12 mouse cellular contexts compared by ENCODE assay signal in genomic region chr1:39758244-39758643, GRCm38 (mm10). TPM values are rescaled to one million over a fixed set of nuclear protein-coding genes. Genes with fewer than 3 reads are reported as not detected.
DNase-seq lines count a peak whose midpoint lies in the region; ATAC-seq lines count a peak whose summit lies in the region.
"Had no signal": no experiment of that assay in that cellular context is flagged by ENCODE, and none has a peak within 500 bp of the region (broad histone marks: within the 10 kb centered on the region; RNA-seq: fewer than 3 reads in every experiment).

No protein-coding gene starts in this region.

- no peaks in the 10 kb centered on the region for H3K9me3 ChIP-seq in liver, embryonic 11.5 days (ENCODE audit: control insufficient read depth, low read length)
- H3K9me3 ChIP-seq: limb, embryonic 13.5 days had no signal

- no peak overlapping the region for H3K4me3 ChIP-seq in liver, embryonic 11.5 days (ENCODE audit: low read depth, low read length)
- H3K4me3 ChIP-seq: limb, embryonic 13.5 days had no signal

- peaks cover 18% of the 10 kb centered on the region for H3K4me1 ChIP-seq in liver, embryonic 11.5 days (replicated peaks; ENCODE audit: control insufficient read depth, insufficient read depth, low read length)

- no peaks in the 10 kb centered on the region for H3K27me3 ChIP-seq in liver, embryonic 11.5 days (replicated peaks; ENCODE audit: control insufficient read depth, insufficient read depth, low read length)
- H3K27me3 ChIP-seq: limb, embryonic 13.5 days had no signal

- peak; percentile 39 for DNase-seq in Muller cell, postnatal 12 days (ENCODE audit: inconsistent ontology term)
- DNase-seq in gastrocnemius, adult 18-20 months (ENCODE audit: low spot score), result peak; percentile 75
- peak; percentile 71 for DNase-seq in heart, postnatal 10 days
- DNase-seq in lung, postnatal 10 days, result peak; percentile 77
- no peak for DNase-seq in embryo, embryonic 11 days
- no peak for DNase-seq in frontal cortex, postnatal 10 days (ENCODE audit: low spot score in 2 of 2)
- DNase-seq in liver, embryonic 11.5 days (ENCODE audit: low spot score), result no peak
- DNase-seq: cerebellum, postnatal 14 days; thymus, adult 18-20 months had no signal

- H3K27ac ChIP-seq in liver, embryonic 11.5 days (ENCODE audit: low read depth, low read length), result no peak overlapping the region
- H3K27ac ChIP-seq: limb, embryonic 13.5 days had no signal

- no peak overlapping the region for H3K4me2 ChIP-seq in liver, embryonic 11.5 days
- H3K4me2 ChIP-seq: limb, embryonic 13.5 days had no signal

- H3K9ac ChIP-seq in liver, embryonic 11.5 days (ENCODE audit: low read depth, low read length), result no peak overlapping the region
- H3K9ac ChIP-seq: limb, embryonic 13.5 days had no signal

- ATAC-seq in liver, embryonic 11.5 days (replicated peaks; ENCODE audit: low FRiP score), result no peak

- no peaks in the 10 kb centered on the region for H3K36me3 ChIP-seq in liver, embryonic 11.5 days (ENCODE audit: control insufficient read depth, insufficient read depth, low read length)
- H3K36me3 ChIP-seq: limb, embryonic 13.5 days had no signal

- intact Hi-C loops in heart, postnatal 10 days (cut with DNase I), result loop anchor here (2.0 kb wide), 1 partner anchor 21 kb away; no protein-coding TSS in a partner anchor

- 67% methylated on average over 9 of the region's 9 CpGs for WGBS in liver, embryonic 11.5 days

RNA-seq across cellular contexts. Expression of gene Rfx8, which starts 37.4 kb away (rescaled TPM):
- total RNA-seq in gastrocnemius, adult 18-20 months (2021), result not detected
- under 1 TPM; 0.53 to 0.55 TPM for total RNA-seq in heart, postnatal 10 days (2021)
- 0.17 and 0.53 TPM in 2 replicates for polyA plus RNA-seq in liver, embryonic 11.5 days (2014; fragmentation: Nextera tagmentation; extraction: Ambion mirVana)
- total RNA-seq: neutrophil, adult 5-6 weeks had no signal

RNA-seq across cellular contexts. Expression of gene Gm3646, which starts 46.9 kb away (rescaled TPM):
- not detected for total RNA-seq in gastrocnemius, adult 18-20 months (2021)
- 1 to 10 TPM; 6.9 to 7.5 TPM for total RNA-seq in heart, postnatal 10 days (2021)
- not detected in 2 replicates for polyA plus RNA-seq in liver, embryonic 11.5 days (2014; fragmentation: Nextera tagmentation; extraction: Ambion mirVana)
- total RNA-seq: layer of hippocampus, adult 8-10 months; neutrophil, adult 5-6 weeks had no signal
- polyA plus RNA-seq: limb, embryonic 13.5 days had no signal

Comparison
In these comparisons a context has a peak if more than half of its experiments do, and no peak if none do; other contexts are left out.
1. DNase-seq: peak in Muller cell, postnatal 12 days (single experiment), gastrocnemius, adult 18-20 months (single experiment), heart, postnatal 10 days (2 of 2) and lung, postnatal 10 days (single experiment); none in embryo, embryonic 11 days (single experiment), frontal cortex, postnatal 10 days (0 of 2) and liver, embryonic 11.5 days (single experiment).
2. RNA of gene Gm3646, which starts 46.9 kb away (total RNA-seq): 6.9 to 7.5 TPM in heart, postnatal 10 days; not detected in gastrocnemius, adult 18-20 months; every median in the first group is over 4 times any median in the second.